Mouse (Mus musculus): Measurements from ENCODE around the gene Baz2b.

GRCm38 (mm10) chr2:60233147-60233546, 23.5 kb upstream of the Baz2b start:
- TF ChIP-seq POLR2A (IDR thresholded peaks at IDR 0.05; ENCODE audit: control insufficient read depth in 1 of 2, insufficient read depth in 1 of 2, low read depth in 1 of 2, low read length in 2 of 2, poor library complexity in 1 of 2) (no peak), ELF1 (IDR thresholded peaks at IDR 0.05; ENCODE audit: low read depth, low read length) (no peak), CTCF (IDR thresholded peaks at IDR 0.05 in 2 of 3, conservative IDR thresholded peaks at IDR 0.05 in 1 of 3; ENCODE audit: control insufficient read depth in 1 of 3, insufficient read depth in 1 of 3, low read depth in 2 of 3, low read length in 3 of 3, poor library complexity in 1 of 3, severe bottlenecking in 1 of 3) (no peak), GATA1 (IDR thresholded peaks at IDR 0.05; ENCODE audit: low read depth, low read length) (no peak), TAL1 (IDR thresholded peaks at IDR 0.05; ENCODE audit: low read length) (no peak), CHD1 (IDR thresholded peaks at IDR 0.05; ENCODE audit: low read depth, low read length) (no peak), UBTF (IDR thresholded peaks at IDR 0.05; ENCODE audit: borderline replicate concordance, insufficient read depth, low read depth, low read length) (no peak), ZC3H11A (IDR thresholded peaks at IDR 0.05; ENCODE audit: low read depth, low read length) (no peak), CHD2 (IDR thresholded peaks at IDR 0.05; ENCODE audit: low read length) (no peak), SIN3A (IDR thresholded peaks at IDR 0.05; ENCODE audit: low read length) (no peak), MXI1 (IDR thresholded peaks at IDR 0.05; ENCODE audit: low read depth, low read length) (no peak), MAZ (IDR thresholded peaks at IDR 0.05; ENCODE audit: low read depth, low read length) (no peak), RCOR1 (IDR thresholded peaks at IDR 0.05; ENCODE audit: low read depth, low read length) (no peak)
